Mouse (Mus musculus) left cerebral cortex, postnatal 10 days (tissue): ENCODE results near the gene Atp8a1. TPM values are rescaled to one million over a fixed set of nuclear protein-coding genes. Genes with fewer than 3 reads are reported as not detected.

Source experiments
- DNase-seq, 2 experiments: peaks; one replicate each; pipeline ENCODE4 v3.0.0; 2021 to 2022; ENCODE audit warnings: low spot score in 2 of 2, mixed read lengths in 1 of 2; ENCODE audit errors: extremely low spot score in 1 of 2
- intact Hi-C: fragments of 180-260 bp; cut with DNase I; formaldehyde crosslinking; loops from one replicate; pipeline ENCODE4 v1.15.1; 2025
- microRNA-seq: library from miRNA; unstranded; fragments of <30 nt; microRNA quantifications from one replicate; pipeline ENCODE4 v1.2.0, GENCODE M21; 2022
- total RNA-seq, 2 experiments: library from RNA; stranded (reverse); gene quantifications; 2 replicates each; pipeline ENCODE4 v1.2.3; 2021

Gene Atp8a1
- total RNA-seq, 2 experiments from 2014 or later = 145 to 152 TPM

DNA sequence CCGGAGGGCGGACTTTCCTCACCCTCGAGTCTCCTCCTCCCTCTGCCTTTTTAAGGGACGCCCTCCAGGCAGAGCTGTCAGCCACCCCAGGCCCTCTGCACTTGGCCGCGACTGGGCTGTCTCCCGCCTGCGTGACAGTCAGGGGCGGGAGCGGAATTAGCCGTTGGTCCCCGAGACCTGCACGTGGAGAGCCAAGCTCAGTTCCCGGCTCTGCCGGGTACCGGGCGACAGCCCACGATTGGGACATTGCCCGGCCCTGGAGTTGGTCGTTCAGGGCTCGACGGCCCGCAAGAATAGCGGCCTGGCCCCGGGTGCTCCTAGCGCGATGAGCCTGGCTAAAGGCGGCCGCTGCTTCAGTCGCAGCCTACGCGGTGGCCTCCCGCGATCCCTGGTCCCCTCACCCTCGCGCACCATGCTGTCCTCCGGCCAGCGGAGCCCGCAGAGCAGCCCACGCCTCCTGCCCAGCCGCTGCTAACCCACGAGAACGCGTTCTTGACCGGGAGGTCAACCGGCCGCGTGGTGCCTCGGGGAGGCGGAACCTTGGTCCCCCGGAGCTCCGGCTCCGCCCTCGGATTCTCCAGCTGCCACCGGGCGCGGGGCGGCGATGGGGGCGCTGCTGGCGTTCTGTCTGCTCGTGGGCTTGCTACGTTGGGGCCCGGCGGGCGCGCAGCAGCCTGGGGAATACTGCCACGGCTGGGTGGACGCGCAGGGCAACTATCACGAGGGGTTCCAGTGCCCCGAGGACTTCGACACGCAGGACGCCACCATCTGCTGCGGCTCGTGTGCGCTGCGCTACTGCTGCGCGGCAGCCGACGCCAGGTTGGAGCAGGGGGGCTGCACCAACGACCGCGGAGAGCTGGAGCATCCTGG lies 239.2 kb downstream of the Atp8a1 start, which contains the start of gene Shisa3:
Gene Shisa3, plus strand, starts transcription at position 79 of the 870 bp plus-strand sequence.
- peak in 1 of 2 experiments; percentile 58 for DNase-seq
- intact Hi-C loops = no loop called here

DNA sequence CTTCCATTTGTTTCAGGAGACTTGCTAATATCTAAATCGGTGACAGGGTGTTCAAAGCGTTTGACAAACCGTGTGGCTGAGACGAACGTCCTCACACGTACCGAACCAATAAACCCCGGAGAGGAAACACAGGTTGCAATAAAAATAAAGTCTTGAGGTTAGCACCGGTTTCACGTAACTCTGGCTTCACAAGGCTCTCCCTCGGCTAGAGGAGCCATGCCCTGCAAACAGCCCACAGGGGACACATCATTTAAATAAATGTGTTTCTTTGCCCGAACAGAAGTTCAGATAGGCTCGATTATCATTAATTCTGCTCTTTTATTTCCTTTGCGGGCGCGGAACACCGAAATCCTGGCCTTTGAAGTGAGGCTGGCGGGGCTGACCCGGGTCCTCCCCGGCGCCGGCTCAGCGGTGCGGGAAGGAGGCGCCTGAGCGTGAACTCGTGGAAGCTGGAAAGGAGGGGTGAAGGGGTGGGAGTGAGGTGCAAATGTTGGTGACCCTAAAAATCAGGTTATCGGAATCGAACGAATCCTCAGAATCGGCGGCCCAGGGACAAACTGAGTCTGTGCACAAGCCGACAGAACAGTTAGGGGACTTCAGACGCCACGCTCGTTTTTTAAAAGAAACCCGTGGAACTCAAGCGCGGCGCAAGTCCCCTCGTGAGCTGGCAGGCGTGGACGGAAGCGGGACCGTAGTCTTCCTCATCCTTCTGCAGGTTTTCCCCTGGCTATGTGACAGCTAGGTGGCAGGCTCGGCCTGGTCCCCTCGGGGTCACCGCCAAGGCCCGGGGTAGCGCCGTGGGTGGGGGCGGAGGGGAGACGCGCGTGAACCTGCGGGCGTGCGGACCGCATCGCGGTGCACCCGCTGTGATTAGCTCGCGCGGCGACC lies 240.1 kb downstream of the Atp8a1 start:
- intact Hi-C loops = no loop called here
- DNase-seq = peak in 1 of 2 experiments; percentile 54

DNA sequence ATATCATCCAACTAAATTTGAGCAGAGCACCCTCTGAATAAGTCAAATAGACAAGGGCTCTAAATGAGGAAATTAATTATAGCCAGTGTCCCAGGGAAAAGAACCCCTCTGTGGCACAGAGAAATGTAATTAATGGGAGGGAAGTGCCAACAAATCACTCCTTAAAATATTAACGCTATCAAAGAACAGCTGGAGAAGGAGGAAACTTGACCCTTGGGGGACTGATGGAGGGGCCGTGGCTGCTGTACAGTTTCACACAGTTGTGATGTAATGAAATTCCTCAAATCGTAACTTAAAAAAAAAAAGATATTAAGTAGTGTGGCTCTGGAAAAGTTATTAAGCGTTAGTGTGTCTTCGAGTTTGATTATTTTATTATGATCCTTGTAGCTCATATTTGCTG lies 241.3 kb downstream of the Atp8a1 start:
- no peak for DNase-seq
- intact Hi-C loops = no loop called here

DNA sequence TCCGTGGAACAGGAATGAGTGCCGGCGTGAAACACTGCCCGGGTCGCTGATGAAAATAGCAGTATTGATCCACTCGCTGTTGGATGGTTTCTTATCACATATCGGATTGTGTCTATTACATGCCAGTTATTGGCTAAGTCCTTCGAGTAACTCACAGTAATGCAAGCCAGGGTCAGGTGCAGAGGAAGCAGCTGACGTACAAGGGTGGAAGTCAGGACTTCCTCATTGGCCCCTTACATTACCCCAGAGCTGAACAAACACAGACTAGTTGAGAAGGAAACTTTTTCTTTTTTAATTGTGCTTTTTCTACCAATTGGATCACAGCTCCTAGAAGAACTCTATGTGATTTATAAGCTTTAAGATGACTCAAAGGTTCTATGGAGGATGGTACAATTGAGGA lies 247.3 kb downstream of the Atp8a1 start:
- no peak for DNase-seq
- intact Hi-C loops = no loop called here

DNA sequence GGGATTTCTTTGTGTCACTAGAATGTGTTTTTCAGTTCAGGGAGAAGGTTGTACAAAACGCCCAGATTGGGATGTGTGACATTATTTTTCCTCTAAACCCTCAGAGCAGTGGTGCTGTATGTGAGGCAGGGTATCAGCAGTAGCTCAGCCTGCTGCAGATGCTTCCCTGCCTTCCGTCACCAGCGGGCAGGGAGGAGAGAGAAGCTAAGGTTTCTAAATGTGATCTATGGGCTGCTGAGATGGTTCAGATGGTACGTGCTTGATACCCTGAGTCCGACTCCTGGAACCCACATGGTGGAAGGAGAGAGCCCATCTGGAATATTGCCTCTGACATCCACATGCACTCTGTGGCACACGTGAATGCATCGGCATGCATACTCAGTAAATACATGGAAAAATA lies 251.6 kb downstream of the Atp8a1 start:
- intact Hi-C loops = no loop called here

DNA sequence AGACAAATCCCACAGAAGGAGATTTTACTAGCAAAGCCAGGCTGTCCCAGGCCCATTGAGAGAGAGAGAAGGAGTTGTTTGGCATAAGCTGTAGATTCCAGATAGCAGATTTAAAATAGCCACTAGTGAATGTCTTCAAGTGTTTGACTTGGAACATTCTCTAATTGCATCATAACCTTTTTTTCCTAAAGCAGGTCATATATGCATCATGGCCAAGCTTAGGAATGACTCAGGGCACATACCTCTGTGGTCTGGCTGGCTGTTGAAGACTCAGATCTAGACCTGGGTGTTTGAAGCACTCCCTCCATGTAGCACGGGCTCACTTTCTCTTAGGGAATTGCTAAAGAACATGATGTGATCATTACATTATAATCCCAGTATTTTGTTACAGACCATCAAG lies 252.2 kb downstream of the Atp8a1 start:
- intact Hi-C loops = no loop called here
- no peak for DNase-seq

More for the DNA sequence above, 251.6 kb downstream of the Atp8a1 start:
- DNase-seq = no peak

DNA sequence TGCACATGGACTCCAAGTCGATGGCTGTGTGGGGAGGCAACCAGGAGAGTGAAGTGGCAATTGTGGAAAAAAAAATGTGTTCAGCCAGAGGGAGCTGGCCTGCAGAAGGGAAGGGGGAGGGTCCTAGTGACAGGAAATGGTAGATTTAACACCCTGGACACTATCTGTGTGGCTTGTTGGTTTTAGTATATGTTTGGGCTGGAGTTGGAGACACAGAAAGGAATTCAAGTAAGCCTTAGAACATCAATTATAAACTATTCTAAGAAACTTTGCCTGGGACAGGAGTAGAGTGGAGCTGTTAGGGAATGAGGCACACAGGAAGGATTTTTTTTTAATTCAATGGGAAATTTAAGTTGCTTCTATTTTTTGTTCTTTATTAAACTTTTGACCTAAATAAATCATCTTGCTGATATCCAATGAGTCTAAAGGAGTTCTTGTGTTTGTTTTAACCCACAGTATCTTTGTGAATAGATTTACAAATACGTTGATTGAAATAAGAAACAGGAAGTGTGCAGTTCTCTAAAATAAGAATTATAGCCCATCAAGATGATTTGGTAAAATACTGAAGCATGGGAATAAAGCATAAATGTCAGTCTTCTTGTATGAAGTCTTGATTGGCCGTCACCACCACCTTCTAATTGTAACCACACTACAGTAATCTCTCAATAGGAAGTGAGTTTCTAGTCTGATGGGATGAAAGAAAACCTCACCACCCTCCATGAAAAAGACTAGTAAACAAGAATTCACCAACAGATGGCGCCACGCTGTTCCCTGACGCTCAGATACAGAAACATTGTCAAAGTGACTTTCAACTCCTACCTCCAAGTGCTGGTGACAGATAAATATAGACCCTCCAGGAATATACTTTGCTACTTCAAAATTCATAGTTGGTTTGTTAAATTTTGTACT lies 267.3 kb downstream of the Atp8a1 start:
- intact Hi-C loops = no loop called here

DNA sequence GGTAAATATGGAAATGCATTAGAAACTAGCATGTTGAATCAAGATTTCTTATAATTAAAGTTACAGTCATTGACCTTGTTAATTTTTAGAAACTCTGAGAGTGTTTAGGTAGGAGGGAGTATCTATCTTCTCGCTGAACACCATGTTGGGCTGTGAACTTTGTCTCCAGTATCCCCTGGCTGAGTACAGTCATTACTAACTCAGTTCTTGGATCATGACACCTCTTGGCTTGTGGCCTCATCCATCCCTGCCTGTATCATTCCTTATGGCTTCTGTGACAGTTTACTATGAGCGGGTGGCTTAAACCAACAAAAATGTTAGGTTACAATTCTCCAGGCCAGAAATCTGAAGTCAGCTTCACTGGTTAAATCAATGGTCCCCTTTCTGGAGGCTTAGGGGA lies 271.5 kb downstream of the Atp8a1 start:
- no peak for DNase-seq
- intact Hi-C loops = no loop called here

More for the DNA sequence above, 267.3 kb downstream of the Atp8a1 start:
- DNase-seq = no peak

DNA sequence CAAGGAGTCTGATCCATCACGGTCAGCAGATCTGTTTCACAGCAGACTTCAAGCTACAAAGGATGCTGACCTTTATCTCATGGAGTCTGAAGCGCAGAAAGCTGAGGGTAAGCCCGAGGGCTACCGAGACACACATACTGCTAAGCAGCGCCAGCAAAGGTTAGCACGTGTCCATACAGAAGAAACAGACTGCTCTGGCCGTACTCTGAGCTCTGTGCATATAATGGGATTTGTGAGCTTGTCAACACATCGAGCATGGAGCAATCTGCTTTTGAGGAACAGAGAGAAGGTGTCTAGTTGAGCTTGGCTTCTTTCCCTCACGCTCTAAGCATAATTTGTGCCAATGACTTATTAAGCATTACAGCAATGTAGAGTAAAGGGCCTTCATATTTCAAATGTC lies 273.2 kb downstream of the Atp8a1 start:
- no peak for DNase-seq

DNA sequence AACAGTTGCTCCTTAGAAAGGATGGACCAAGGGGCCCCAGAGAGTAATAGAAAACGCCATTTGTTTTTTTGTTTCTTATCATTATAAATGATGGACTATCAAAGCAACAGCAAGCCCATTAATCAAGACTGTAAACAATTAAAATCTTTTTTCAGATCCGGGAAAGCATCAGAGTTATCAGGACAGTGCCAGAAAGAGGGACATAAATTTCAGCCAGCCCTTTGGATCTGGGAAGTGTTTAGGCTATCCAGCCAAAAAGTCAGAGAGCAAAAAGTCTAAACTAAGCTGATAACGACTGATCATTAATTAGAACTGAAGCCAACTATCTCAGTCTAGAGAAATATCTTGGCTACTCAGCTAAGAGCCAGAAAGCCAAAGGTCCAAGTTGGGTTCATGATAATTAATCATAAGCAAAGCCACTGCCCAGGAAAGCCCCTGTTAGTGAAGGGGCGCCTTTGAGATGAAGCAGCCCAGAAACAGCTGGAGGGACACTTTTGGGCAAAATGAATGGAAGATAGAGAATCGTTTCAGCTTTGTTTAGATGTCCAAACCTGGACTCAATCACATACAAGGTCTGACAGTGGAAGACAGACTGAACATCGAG lies 274.6 kb downstream of the Atp8a1 start:
- intact Hi-C loops = no loop called here
- DNase-seq = no peak

More for the DNA sequence above, 273.2 kb downstream of the Atp8a1 start:
- intact Hi-C loops = no loop called here

Small RNA genes within 50 kb of the gene (microRNA-seq; reads per million reads assigned to microRNA genes)
- gene Gm23617 = not detected

Other genes starting within 250 kb of the Atp8a1 start
- gene Shisa3, start 239.6 kb downstream of the Atp8a1 start, total RNA-seq = 1 to 10 TPM; 1.4 to 1.9 TPM
- gene Gm5108, start 94.2 kb upstream of the Atp8a1 start, total RNA-seq = not detected
- not detected for gene Gm21905, start 99.0 kb upstream of the Atp8a1 start, total RNA-seq
- not detected for gene Grxcr1, start 184.4 kb upstream of the Atp8a1 start, total RNA-seq